In the genomic region with DNA sequence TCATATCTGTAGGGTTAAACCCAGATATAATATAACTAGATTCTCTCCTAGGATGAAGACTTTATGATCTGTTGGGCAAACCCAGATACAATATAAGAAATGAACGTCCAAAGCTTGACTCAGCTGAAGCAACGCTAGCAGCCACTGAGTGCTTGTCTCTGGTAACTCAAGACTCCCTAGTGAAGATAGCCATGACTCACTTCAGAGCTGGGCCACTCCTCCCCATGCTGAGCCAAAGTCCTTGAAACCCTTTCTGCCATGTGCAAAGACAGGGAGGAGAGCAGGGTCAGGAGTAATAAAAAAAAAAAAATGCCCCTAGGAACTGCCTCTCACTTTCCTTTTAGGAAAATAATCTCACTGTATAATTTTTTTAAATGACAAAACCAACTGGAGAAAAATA, we compare ENCODE assay signal across 8 mouse cellular contexts.
DNase-seq lines count a peak whose midpoint lies in the region; ATAC-seq lines count a peak whose summit lies in the region.

No protein-coding gene starts in this region.

- H3K9me3 ChIP-seq in heart, embryonic 10.5 days: no peaks in the 10 kb centered on the region
- no peaks in the 10 kb centered on the region for H3K9me3 ChIP-seq in embryonic facial prominence, embryonic 14.5 days (ENCODE audit: control insufficient read depth, low read length)
- H3K9me3 ChIP-seq in intestine, embryonic 16.5 days (ENCODE audit: control insufficient read depth, low read length): no peaks in the 10 kb centered on the region

- 36% methylated on average over 2 of the region's 2 CpGs for WGBS in heart, embryonic 10.5 days
- 38% methylated on average over 2 of the region's 2 CpGs for WGBS in embryonic facial prominence, embryonic 14.5 days
- 32% methylated on average over 2 of the region's 2 CpGs for WGBS in intestine, embryonic 16.5 days

- H3K27ac ChIP-seq in heart, embryonic 10.5 days: peak overlapping the region; percentile 77
- H3K27ac ChIP-seq in embryonic facial prominence, embryonic 14.5 days (replicated peaks; ENCODE audit: low read depth, low read length): peak overlapping the region; percentile 92
- peak overlapping the region; percentile 70 for H3K27ac ChIP-seq in intestine, embryonic 16.5 days (ENCODE audit: low read length)

- no peaks in the 10 kb centered on the region for H3K27me3 ChIP-seq in heart, embryonic 10.5 days (ENCODE audit: insufficient read depth, poor library complexity, severe bottlenecking)
- H3K27me3 ChIP-seq in embryonic facial prominence, embryonic 14.5 days (replicated peaks; ENCODE audit: control insufficient read depth, insufficient read depth, low read length): no peaks in the 10 kb centered on the region
- no peaks in the 10 kb centered on the region for H3K27me3 ChIP-seq in intestine, embryonic 16.5 days (replicated peaks; ENCODE audit: control insufficient read depth, insufficient read depth, low read length)

- no peaks in the 10 kb centered on the region for H3K36me3 ChIP-seq in heart, embryonic 10.5 days
- no peaks in the 10 kb centered on the region for H3K36me3 ChIP-seq in embryonic facial prominence, embryonic 14.5 days (ENCODE audit: control insufficient read depth, insufficient read depth, low read length)
- no peaks in the 10 kb centered on the region for H3K36me3 ChIP-seq in intestine, embryonic 16.5 days (ENCODE audit: control insufficient read depth, insufficient read depth, low read length)

- DNase-seq in heart, embryonic 10.5 days (ENCODE audit: low spot score): no peak
- no peak for DNase-seq in heart, adult 8-10 months (ENCODE audit: low spot score)
- DNase-seq in NIH3T3 (ENCODE audit: low read depth): peak; percentile 67
- no peak for DNase-seq in embryonic facial prominence, embryonic 14.5 days (ENCODE audit: low spot score)
- DNase-seq in layer of hippocampus, adult 9-11 months: no peak
- no peak for DNase-seq in retina, postnatal 1 day
- DNase-seq in testis, postnatal 14 days (ENCODE audit: low spot score): no peak

- no peak overlapping the region for H3K9ac ChIP-seq in embryonic facial prominence, embryonic 14.5 days (ENCODE audit: low read depth, low read length)
- H3K9ac ChIP-seq in intestine, embryonic 16.5 days (ENCODE audit: low read depth, low read length): no peak overlapping the region

- H3K4me1 ChIP-seq in heart, embryonic 10.5 days: peaks cover 32% of the 10 kb centered on the region
- H3K4me1 ChIP-seq in embryonic facial prominence, embryonic 14.5 days (ENCODE audit: control insufficient read depth, insufficient read depth, low read length): peaks cover 41% of the 10 kb centered on the region
- peaks cover 21% of the 10 kb centered on the region for H3K4me1 ChIP-seq in intestine, embryonic 16.5 days (ENCODE audit: control insufficient read depth, insufficient read depth, low read length)

- H3K4me3 ChIP-seq in heart, embryonic 10.5 days: no peak overlapping the region
- H3K4me3 ChIP-seq in embryonic facial prominence, embryonic 14.5 days (ENCODE audit: low read depth, low read length): no peak overlapping the region
- no peak overlapping the region for H3K4me3 ChIP-seq in intestine, embryonic 16.5 days (ENCODE audit: low read length)

- no peak for ATAC-seq in embryonic facial prominence, embryonic 14.5 days (ENCODE audit: low read depth)
- peak; percentile 93 for ATAC-seq in intestine, embryonic 16.5 days

- peak overlapping the region; percentile 36; the same call in 1 of the 2 replicates for H3K4me2 ChIP-seq in embryonic facial prominence, embryonic 14.5 days (ENCODE audit: low read depth, low read length)
- no peak overlapping the region for H3K4me2 ChIP-seq in intestine, embryonic 16.5 days (ENCODE audit: low read depth, low read length)
